Mouse (Mus musculus): ENCODE measurements around the gene Ldha.
A peak's percentile ranks its signal among the peaks of the same experiment; 100 is the strongest.
"Not testable (repeated sequence)": the region's sequence is repeated elsewhere in the genome, so short reads cannot be mapped to it uniquely, and the experiment has no call there.

Ldha gene

GRCm38 (mm10) chr7:46838891-46839302, 2.4 kb upstream of the Ldha start:
- peak; percentile 86 to 88 for DNase-seq

- DNase-seq = peak in 1 of 2 experiments; percentile 53
Observed at GRCm38 (mm10) chr7:46839446-46839845, 1.8 kb upstream of the Ldha start.

DNA sequence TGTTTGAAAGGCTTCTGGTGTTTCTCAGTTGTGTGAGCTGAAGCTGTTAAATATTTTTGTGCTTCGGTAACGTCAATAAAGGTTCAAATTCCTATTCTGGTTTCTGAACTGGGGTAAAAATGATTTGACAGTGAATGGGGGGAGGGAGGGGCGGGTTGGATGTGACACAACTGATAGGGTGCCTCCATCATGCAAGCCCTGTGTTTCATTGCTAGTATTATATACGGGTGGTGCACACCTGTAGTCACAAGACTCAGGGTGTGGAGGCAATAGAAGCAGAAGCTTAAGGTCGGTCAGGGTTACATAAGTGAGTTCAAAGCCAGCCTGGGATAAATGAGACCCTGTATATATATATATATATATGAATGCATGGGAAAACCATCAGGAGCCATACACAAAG, 1.4 kb upstream of the Ldha start:
- DNase-seq = no peak

- DNase-seq = no peak
Observed at GRCm38 (mm10) chr7:46840326-46840725, 949 bp upstream of the Ldha start.

GRCm38 (mm10) chr7:46842278-46842677, 1.0 kb downstream of the Ldha start:
- no peak for DNase-seq

DNA sequence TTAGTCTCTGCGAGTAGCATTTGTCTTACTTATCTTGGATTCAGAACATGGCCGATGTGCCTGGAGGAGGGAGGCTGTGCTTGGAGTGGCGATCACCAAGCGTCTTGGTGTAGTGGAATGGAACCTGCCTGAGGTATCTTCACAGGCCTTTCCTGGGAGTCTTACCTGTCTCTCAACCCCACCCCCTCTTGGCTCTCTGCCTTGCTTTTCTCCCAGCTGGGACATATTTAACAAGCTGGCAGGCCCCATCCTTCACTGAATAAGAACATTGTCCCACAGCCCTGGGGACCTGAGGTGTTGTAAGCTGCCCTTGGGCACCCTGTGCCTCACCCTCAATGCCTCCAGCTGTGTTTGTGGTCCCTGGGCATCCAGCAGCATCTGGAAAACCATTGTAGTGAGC, 2.3 kb downstream of the Ldha start:
- DNase-seq = peak in 1 of 2 experiments; percentile 64

DNA sequence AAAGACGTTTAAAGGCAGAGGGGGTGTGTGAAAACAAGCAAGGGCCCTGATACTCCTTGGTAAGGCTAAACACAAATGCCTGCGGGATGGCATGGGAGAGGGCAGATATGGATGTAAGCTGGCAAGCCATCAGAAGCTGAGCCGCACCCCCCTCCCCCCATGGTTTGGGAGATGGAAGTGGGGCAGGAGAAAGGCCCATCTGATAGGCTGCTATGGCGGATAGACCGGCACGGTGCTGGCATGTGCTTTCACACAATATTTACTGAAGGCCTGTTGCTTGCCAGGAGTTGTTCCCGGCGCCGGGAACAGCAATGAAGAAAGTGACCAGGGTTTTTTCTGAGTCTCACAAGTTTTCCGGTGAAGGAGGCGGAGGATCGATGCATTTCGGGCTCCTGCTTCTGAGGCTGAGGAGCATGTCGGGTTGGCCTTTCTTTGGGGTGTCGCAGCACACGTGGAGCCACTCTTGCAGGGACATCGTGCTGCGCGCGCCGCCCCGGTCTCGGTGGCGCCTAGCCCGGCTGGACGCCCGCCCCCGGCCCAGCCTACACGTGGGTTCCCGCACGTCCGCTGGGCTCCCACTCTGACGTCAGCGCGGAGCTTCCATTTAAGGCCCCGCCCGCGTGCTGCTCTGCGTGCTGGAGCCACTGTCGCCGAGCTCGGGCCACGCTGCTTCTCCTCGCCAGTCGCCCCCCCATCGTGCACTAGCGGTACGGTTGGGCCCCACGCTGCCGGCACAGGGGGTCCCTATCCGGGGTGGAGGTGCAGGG, 4.1 kb downstream of the Ldha start:
- peak; percentile 96 to 97 for DNase-seq

DNA sequence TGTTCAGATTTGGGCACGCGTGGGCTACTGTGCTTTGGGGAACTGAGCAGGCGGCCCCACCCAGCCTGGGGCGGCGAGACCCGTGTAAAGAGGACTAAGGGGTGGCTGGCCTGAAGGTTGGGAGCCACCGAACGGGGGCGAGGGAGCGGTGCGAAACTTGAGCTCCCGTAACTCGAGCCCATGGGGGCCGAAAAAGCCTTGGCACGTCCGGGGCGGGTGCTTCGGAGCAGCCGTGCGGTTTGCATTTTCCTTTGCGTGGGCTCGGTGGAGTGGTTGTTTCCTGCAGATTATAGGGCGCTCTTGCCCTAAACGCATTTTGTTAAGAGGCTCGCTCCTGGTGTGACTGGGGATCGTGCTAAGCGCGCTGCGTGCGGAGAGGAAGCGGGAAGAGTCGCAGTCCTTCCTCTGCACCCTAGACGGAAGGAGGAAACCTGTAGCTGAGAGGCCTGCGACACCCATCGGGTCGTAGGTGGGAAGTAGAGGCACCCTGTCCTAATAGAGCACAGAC, 4.8 kb downstream of the Ldha start:
- no peak for DNase-seq

- peak; percentile 72 to 82 for DNase-seq
Observed at GRCm38 (mm10) chr7:46846486-46847244, 5.4 kb downstream of the Ldha start.

DNA sequence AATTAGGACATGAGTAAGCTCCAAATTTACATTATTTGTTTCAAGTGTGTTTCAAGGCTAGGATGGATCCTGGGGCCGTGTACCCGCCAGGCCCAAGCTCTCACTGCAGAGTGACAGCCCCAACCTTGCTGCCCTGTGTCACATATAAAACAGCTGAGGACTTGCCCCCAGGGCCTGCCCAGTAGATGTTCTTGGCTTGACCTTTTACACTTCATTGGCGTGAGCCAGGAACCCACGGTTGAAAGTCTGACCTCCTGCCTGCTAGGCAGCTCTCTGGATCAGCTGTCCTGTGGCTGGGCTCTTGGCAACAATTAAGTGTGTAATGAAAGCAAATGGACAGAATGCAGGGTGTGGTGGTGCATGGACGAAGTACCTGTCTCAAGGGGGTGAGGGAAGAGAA, 8.0 kb downstream of the Ldha start:
- no peak for DNase-seq

DNA sequence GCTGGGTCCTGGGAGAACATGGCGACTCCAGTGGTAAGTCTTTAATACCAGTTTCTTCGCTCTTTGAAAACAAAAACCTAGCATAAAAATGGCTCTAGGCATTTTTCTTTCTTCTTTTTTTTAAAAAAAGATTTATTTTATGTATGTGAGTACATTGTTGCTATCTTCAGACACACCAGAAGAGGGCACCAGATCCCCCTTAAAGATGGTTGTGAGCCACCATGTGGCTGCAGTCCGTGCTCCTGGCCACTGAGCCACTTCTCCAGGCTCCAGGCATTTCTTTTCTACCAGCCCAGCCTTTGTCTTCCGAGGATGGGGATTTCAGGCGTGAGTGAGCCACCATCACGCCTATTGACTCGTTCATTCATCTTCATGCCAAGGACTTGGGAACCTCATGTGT, 9.8 kb downstream of the Ldha start:
- DNase-seq = peak in 1 of 2 experiments; percentile 40

DNA sequence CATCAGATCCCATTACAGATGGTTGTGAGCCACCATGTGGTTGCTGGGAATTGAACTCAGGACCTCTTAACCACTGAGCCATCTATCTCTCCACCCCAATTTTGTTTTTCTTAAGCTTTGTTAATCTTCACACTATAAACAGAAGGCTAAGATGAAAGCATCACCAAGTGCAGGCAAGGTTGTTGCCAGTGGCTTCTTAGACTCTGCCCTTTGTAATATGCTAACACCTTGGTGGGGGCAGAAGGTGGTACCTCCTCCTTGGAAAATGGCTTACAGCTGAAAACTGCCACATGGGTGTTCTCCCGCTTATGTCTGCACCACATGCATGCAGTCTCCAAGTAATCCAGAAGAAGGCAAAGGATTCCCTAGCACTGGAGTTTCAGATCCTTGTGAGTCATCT, 11.4 kb downstream of the Ldha start:
- DNase-seq = no peak

DNA sequence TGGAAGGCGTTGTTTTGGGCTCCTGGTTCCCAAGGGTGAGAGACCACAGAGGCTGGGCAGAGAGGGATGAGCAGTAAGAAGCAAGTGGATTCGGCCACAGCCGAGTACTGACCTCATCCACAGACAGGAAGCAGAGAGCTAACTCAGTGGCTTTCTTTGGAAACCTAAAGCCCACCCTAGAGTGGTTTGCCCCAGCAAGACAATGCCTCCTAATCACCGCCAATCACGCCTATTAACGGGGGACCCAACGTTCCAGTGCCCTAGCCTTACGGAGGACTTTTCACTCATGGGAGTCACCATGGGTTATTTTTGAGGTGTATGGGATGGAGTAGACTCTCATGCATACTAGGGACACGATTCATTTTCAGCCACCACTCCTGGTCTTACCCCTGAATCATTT, 12.1 kb downstream of the Ldha start:
- DNase-seq = no peak

GRCm38 (mm10) chr7:46855866-46856560, 14.7 kb downstream of the Ldha start:
- DNase-seq = no peak

DNA sequence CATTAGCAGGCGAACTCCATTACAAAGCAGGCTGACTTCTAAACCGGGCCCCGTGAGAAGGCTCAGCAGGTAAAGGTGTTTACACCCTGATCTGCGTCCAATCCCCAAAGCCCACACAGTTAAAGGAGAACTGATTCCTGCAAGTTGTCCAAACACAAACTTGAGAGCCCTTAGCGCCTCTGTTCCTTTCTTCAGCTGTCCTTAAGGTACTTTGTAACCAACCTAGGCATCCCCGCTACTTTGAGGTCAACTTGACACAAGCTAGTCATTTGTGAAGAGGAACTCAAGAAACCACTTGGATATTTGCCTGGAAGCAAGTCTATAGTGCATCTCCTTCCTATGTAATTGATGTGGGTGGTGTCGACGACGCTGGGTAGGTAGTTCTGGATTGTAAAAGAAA, 16.2 kb downstream of the Ldha start:
- no peak for DNase-seq

- no peak for DNase-seq
Observed at GRCm38 (mm10) chr7:46859031-46859430, 17.8 kb downstream of the Ldha start.

GRCm38 (mm10) chr7:46860996-46861395, 19.7 kb downstream of the Ldha start, which contains the start of gene Ldhc:
Gene Ldhc (plus strand): TSS chr7:46861203.
- DNase-seq = no peak

DNA sequence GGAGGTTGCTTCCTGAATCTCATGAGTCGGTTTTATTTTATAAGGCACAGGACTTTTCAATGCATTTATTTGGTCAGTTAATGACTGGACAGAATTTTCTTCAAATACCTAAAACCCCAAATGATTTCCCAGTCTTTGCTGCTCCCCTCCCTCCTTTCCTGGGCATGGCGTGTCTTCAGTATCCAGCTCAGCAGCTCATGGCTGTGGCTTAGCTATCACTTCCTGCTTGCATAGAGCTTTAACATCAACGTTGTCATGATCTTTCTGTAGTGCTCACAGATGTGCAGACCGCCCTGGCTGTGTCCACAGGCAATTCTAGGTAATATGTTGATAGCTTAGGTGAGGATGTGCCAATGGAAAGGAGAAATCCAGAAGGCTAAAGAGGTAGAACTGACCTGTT, 30.7 kb downstream of the Ldha start:
- DNase-seq = no peak

DNA sequence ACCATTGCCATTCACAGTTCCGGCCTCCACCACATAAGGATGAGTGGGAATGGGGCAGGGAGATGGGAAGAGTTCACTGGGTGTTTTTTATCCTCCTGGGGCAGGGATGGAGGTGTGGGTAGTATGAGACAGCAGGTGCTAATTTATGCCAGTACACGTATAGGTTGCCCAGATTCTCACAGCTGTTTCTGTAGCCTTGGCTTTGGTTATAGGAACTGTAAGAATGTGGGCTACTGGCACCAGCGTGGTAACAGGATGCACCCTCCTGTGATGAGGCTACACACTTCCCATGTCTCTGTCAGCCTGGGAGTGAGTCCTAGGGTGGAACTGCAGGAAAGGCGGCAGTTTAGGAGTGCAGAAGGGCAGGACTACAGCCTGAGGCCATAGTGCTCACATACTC, 35.6 kb downstream of the Ldha start:
- no peak for DNase-seq

DNA sequence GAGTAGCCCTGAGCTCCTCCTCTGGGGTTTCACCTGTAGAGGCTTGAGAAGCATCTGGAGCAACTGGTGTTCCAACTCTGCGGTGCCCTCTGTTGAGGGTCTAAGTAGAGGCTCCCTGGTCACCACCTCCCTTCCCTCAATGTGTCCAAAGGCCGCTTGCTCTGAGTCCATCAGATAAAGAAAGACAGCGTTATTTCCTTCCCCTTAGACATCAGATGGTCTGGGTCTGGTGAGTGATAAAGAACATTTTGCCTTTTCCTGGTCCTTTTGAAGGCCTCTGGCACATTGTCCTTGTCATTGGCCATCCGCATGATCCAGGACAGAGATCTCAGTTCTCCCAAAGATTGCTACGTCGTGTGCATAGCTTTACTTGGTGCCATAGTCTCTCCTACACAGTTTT, 36.0 kb downstream of the Ldha start:
- no peak for DNase-seq

DNA sequence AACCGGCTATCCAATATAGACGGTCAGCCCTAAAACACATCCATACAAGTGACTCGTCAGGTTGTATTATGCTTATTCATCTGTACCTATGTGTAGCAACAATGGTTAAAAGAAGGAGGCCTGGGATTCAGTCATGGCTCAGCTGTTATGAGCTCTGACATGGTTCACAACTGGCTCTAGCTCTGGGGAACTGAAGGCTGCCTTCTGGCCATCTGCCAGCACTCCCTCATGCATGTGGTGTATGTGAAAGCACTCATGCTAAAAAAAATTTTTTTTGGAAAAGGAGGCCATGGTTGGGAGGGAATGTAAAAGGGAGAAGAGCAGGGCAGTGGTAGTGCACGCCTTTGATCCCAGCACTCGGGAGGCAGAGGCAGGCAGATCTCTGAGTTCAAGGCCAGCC, 38.6 kb downstream of the Ldha start:
- DNase-seq = peak; percentile 11 to 20

GRCm38 (mm10) chr7:46880992-46881391, 39.7 kb downstream of the Ldha start:
- no peak for DNase-seq

- not testable (repeated sequence) for DNase-seq
Observed at GRCm38 (mm10) chr7:46881941-46882340, 40.7 kb downstream of the Ldha start.

All from cerebellum, postnatal 14 days (tissue).